Mouse (Mus musculus): ENCODE data around the gene Sh3bp5. TPM values are rescaled to one million over a fixed set of nuclear protein-coding genes. Genes with fewer than 3 reads are reported as not detected.
A peak's percentile ranks its signal among the peaks of the same experiment; 100 is the strongest.

Sh3bp5 gene
- polyA plus RNA-seq, 1 experiment from 2014 or later, result 26.7 TPM

GRCm38 (mm10) chr14:31343241-31343640, 92.6 kb downstream of the Sh3bp5 start:
- no peak overlapping the region for H3K9ac ChIP-seq (ENCODE audit: low read length)
- no peak overlapping the region for H3K4me3 ChIP-seq (ENCODE audit: low read depth, low read length)
- ATAC-seq (ENCODE audit: insufficient number of reproducible peaks, low FRiP score, low TSS enrichment, low read depth), result no peak
- H3K36me3 ChIP-seq (ENCODE audit: control insufficient read depth, insufficient read depth, low read length), result no peaks in the 10 kb centered on the region
- H3K27me3 ChIP-seq (ENCODE audit: control insufficient read depth, insufficient read depth, low read length), result no peaks in the 10 kb centered on the region
- 86% methylated on average over 8 of the region's 8 CpGs for WGBS
- no peak overlapping the region for H3K27ac ChIP-seq (replicated peaks; ENCODE audit: low read depth, low read length)
- no peaks in the 10 kb centered on the region for H3K9me3 ChIP-seq (ENCODE audit: control insufficient read depth, low read length)
- no peak overlapping the region for H3K4me2 ChIP-seq (ENCODE audit: low read depth, severe bottlenecking)
- no peak for DNase-seq (ENCODE audit: low spot score)
- H3K4me1 ChIP-seq (ENCODE audit: control insufficient read depth, insufficient read depth, low read length), result no peaks in the 10 kb centered on the region

- Histone ChIP-seq H3K9me3 (ENCODE audit: control insufficient read depth, low read length) (no peaks in the 10 kb centered on the region), H3K27ac (replicated peaks; ENCODE audit: low read depth, low read length) (no peak overlapping the region), H3K4me3 (ENCODE audit: low read depth, low read length) (0 out of 2 replicates have a peak overlapping the region, but pooled peaks have one; percentile 77), H3K4me2 (ENCODE audit: low read depth, severe bottlenecking) (peak overlapping the region; percentile 54; the same call in 1 of the 2 replicates), H3K4me1 (ENCODE audit: control insufficient read depth, insufficient read depth, low read length) (0 out of 2 replicates have a peak, but pooled peaks cover 3% of the 10 kb centered on the region), H3K9ac (ENCODE audit: low read length) (no peak overlapping the region), H3K36me3 (ENCODE audit: control insufficient read depth, insufficient read depth, low read length) (no peaks in the 10 kb centered on the region), H3K27me3 (ENCODE audit: control insufficient read depth, insufficient read depth, low read length) (no peaks in the 10 kb centered on the region)
- DNase-seq (ENCODE audit: low spot score) (no peak), ATAC-seq (ENCODE audit: insufficient number of reproducible peaks, low FRiP score, low TSS enrichment, low read depth) (no peak)
Measured at GRCm38 (mm10) chr14:31337947-31338346, 97.9 kb downstream of the Sh3bp5 start.

GRCm38 (mm10) chr14:31337406-31337805, 98.5 kb downstream of the Sh3bp5 start:
- no peak overlapping the region; the same call in 1 of the 2 replicates for H3K27ac ChIP-seq (replicated peaks; ENCODE audit: low read depth, low read length)
- 0 out of 2 replicates have a peak, but pooled peaks cover 3% of the 10 kb centered on the region for H3K4me1 ChIP-seq (ENCODE audit: control insufficient read depth, insufficient read depth, low read length)
- DNase-seq (ENCODE audit: low spot score) (no peak), ATAC-seq (ENCODE audit: insufficient number of reproducible peaks, low FRiP score, low TSS enrichment, low read depth) (no peak)
- WGBS, result 48% methylated on average over 7 of the region's 7 CpGs
- H3K4me2 ChIP-seq (ENCODE audit: low read depth, severe bottlenecking), result peak overlapping the region; percentile 54
- H3K27me3 ChIP-seq (ENCODE audit: control insufficient read depth, insufficient read depth, low read length), result no peaks in the 10 kb centered on the region
- H3K9ac ChIP-seq (ENCODE audit: low read length), result no peak overlapping the region
- H3K36me3 ChIP-seq (ENCODE audit: control insufficient read depth, insufficient read depth, low read length), result no peaks in the 10 kb centered on the region
- H3K4me3 ChIP-seq (ENCODE audit: low read depth, low read length), result peak overlapping the region; percentile 77
- H3K9me3 ChIP-seq (ENCODE audit: control insufficient read depth, low read length), result no peaks in the 10 kb centered on the region

- Histone ChIP-seq H3K9me3 (ENCODE audit: control insufficient read depth, low read length) (no peaks in the 10 kb centered on the region), H3K9ac (ENCODE audit: low read length) (peak within 1 kb of the TSS; percentile 90), H3K4me3 (ENCODE audit: low read depth, low read length) (peak within 1 kb of the TSS; percentile 77), H3K4me2 (ENCODE audit: low read depth, severe bottlenecking) (peak within 1 kb of the TSS; percentile 54), H3K4me1 (ENCODE audit: control insufficient read depth, insufficient read depth, low read length) (0 out of 2 replicates have a peak, but pooled peaks cover 3% of the 10 kb centered on the region), H3K27ac (replicated peaks; ENCODE audit: low read depth, low read length) (peak within 1 kb of the TSS; percentile 86), H3K36me3 (ENCODE audit: control insufficient read depth, insufficient read depth, low read length) (no peaks in the 10 kb centered on the region), H3K27me3 (ENCODE audit: control insufficient read depth, insufficient read depth, low read length) (no peaks in the 10 kb centered on the region)
- DNase-seq (ENCODE audit: low spot score) (peak; percentile 100), ATAC-seq (ENCODE audit: insufficient number of reproducible peaks, low FRiP score, low TSS enrichment, low read depth) (peak; percentile 95)
- under 1% methylated on average over 69 of the region's 78 CpGs for WGBS
Measured at GRCm38 (mm10) chr14:31336369-31337155, 99.3 kb downstream of the Sh3bp5 start, which contains the start of gene Capn7. TSS of gene Capn7 (plus strand) at chr14:31336638.

- no peak overlapping the region for H3K9ac ChIP-seq (ENCODE audit: low read length)
- peak overlapping the region; percentile 54 for H3K4me2 ChIP-seq (ENCODE audit: low read depth, severe bottlenecking)
- H3K9me3 ChIP-seq (ENCODE audit: control insufficient read depth, low read length), result no peaks in the 10 kb centered on the region
- H3K4me3 ChIP-seq (ENCODE audit: low read depth, low read length), result peak overlapping the region; percentile 77
- WGBS, result 61% methylated on average over 3 of the region's 3 CpGs
- ATAC-seq (ENCODE audit: insufficient number of reproducible peaks, low FRiP score, low TSS enrichment, low read depth) (no peak), DNase-seq (ENCODE audit: low spot score) (no peak)
- H3K27me3 ChIP-seq (ENCODE audit: control insufficient read depth, insufficient read depth, low read length), result no peaks in the 10 kb centered on the region
- H3K27ac ChIP-seq (replicated peaks; ENCODE audit: low read depth, low read length), result no peak overlapping the region
- 0 out of 2 replicates have a peak, but pooled peaks cover 3% of the 10 kb centered on the region for H3K4me1 ChIP-seq (ENCODE audit: control insufficient read depth, insufficient read depth, low read length)
- no peaks in the 10 kb centered on the region for H3K36me3 ChIP-seq (ENCODE audit: control insufficient read depth, insufficient read depth, low read length)
Measured at GRCm38 (mm10) chr14:31335765-31336164, 100.1 kb downstream of the Sh3bp5 start.

- H3K4me1 ChIP-seq (ENCODE audit: control insufficient read depth, insufficient read depth, low read length), result no peaks in the 10 kb centered on the region
- no peak for DNase-seq (ENCODE audit: low spot score)
- H3K27me3 ChIP-seq (ENCODE audit: control insufficient read depth, insufficient read depth, low read length), result no peaks in the 10 kb centered on the region
- H3K4me2 ChIP-seq (ENCODE audit: low read depth, severe bottlenecking), result no peak overlapping the region
- H3K4me3 ChIP-seq (ENCODE audit: low read depth, low read length), result no peak overlapping the region
- H3K9me3 ChIP-seq (ENCODE audit: control insufficient read depth, low read length), result no peaks in the 10 kb centered on the region
- H3K36me3 ChIP-seq (ENCODE audit: control insufficient read depth, insufficient read depth, low read length), result no peaks in the 10 kb centered on the region
- 73% methylated on average over 4 of the region's 4 CpGs for WGBS
- H3K9ac ChIP-seq (ENCODE audit: low read length), result no peak overlapping the region
- H3K27ac ChIP-seq (replicated peaks; ENCODE audit: low read depth, low read length), result no peak overlapping the region
- no peak for ATAC-seq (ENCODE audit: insufficient number of reproducible peaks, low FRiP score, low TSS enrichment, low read depth)
Measured at GRCm38 (mm10) chr14:31330957-31331356, 104.9 kb downstream of the Sh3bp5 start.

- Histone ChIP-seq H3K4me2 (ENCODE audit: low read depth, severe bottlenecking) (no peak overlapping the region), H3K9me3 (ENCODE audit: control insufficient read depth, low read length) (no peaks in the 10 kb centered on the region), H3K36me3 (ENCODE audit: control insufficient read depth, insufficient read depth, low read length) (no peaks in the 10 kb centered on the region), H3K4me1 (ENCODE audit: control insufficient read depth, insufficient read depth, low read length) (no peaks in the 10 kb centered on the region), H3K27ac (replicated peaks; ENCODE audit: low read depth, low read length) (no peak overlapping the region), H3K9ac (ENCODE audit: low read length) (no peak overlapping the region), H3K27me3 (ENCODE audit: control insufficient read depth, insufficient read depth, low read length) (no peaks in the 10 kb centered on the region), H3K4me3 (ENCODE audit: low read depth, low read length) (no peak overlapping the region)
- ATAC-seq (ENCODE audit: insufficient number of reproducible peaks, low FRiP score, low TSS enrichment, low read depth) (no peak), DNase-seq (ENCODE audit: low spot score) (no peak)
- WGBS, result 57% methylated on average over 2 of the region's 2 CpGs
Measured at GRCm38 (mm10) chr14:31329741-31330140, 106.1 kb downstream of the Sh3bp5 start.

- Histone ChIP-seq H3K27ac (replicated peaks; ENCODE audit: low read depth, low read length) (no peak overlapping the region), H3K36me3 (ENCODE audit: control insufficient read depth, insufficient read depth, low read length) (no peaks in the 10 kb centered on the region), H3K4me1 (ENCODE audit: control insufficient read depth, insufficient read depth, low read length) (no peaks in the 10 kb centered on the region), H3K9me3 (ENCODE audit: control insufficient read depth, low read length) (no peaks in the 10 kb centered on the region), H3K4me2 (ENCODE audit: low read depth, severe bottlenecking) (no peak overlapping the region), H3K27me3 (ENCODE audit: control insufficient read depth, insufficient read depth, low read length) (no peaks in the 10 kb centered on the region), H3K4me3 (ENCODE audit: low read depth, low read length) (no peak overlapping the region), H3K9ac (ENCODE audit: low read length) (no peak overlapping the region)
- no peak for ATAC-seq (ENCODE audit: insufficient number of reproducible peaks, low FRiP score, low TSS enrichment, low read depth)
- WGBS, result 77% methylated on average over 4 of the region's 4 CpGs
- no peak for DNase-seq (ENCODE audit: low spot score)
Measured at GRCm38 (mm10) chr14:31327681-31328080, 108.2 kb downstream of the Sh3bp5 start.

Data from limb, embryonic 11.5 days (tissue).